Comparison of ENCODE assay signal across 12 mouse cellular contexts in genomic region chr10:65118212-65118611, GRCm38 (mm10).
"Had no signal": no experiment of that assay in that cellular context is flagged by ENCODE, and none has a peak within 500 bp of the region (broad histone marks: within the 10 kb centered on the region; RNA-seq: fewer than 3 reads in every experiment).

No protein-coding gene starts in this region.

- H3K27ac ChIP-seq: liver, embryonic 13.5 days; stomach, postnatal 0 days had no signal

- H3K4me1 ChIP-seq: liver, embryonic 13.5 days had no signal

- H3K9me3 ChIP-seq: liver, embryonic 13.5 days had no signal

- H3K4me2 ChIP-seq: liver, embryonic 13.5 days; midbrain, embryonic 11.5 days had no signal

- H3K9ac ChIP-seq: liver, embryonic 13.5 days had no signal

- H3K4me3 ChIP-seq: liver, embryonic 13.5 days had no signal

- DNase-seq: kidney, adult 9 months; kidney, postnatal 14 days; kidney, postnatal 4 days; liver, embryonic 13.5 days; lung, adult 2 months; lung, postnatal 14 days; lung, postnatal 4 days; midbrain, embryonic 14.5 days; right cerebral cortex, postnatal 4 days; thymus, postnatal 25 days had no signal

- H3K27me3 ChIP-seq: liver, embryonic 13.5 days had no signal

- H3K36me3 ChIP-seq: liver, embryonic 13.5 days had no signal
